Mouse (Mus musculus) brain, embryonic 14.5 days (tissue): ENCODE results near the gene Igfbp6.

Source experiments
- CTCF ChIP-seq: fragments of 200-500 bp; IDR thresholded peaks from 2 replicates; pipeline ENCODE4 v1.5.1; 2012; ENCODE audit warnings: inconsistent platforms, mild to moderate bottlenecking, moderate library complexity, borderline replicate concordance; ENCODE audit not compliant: insufficient read depth, insufficient read length; ENCODE audit errors: extremely low read depth
- POLR2A ChIP-seq: fragments of 200-500 bp; IDR thresholded peaks from 2 replicates; pipeline ENCODE4 v1.6.1; 2012; ENCODE audit warnings: mild to moderate bottlenecking, inconsistent platforms, borderline replicate concordance; ENCODE audit not compliant: poor library complexity, insufficient read depth, insufficient read length, severe bottlenecking; ENCODE audit errors: extremely low read depth

GRCm38 (mm10) chr15:102114651-102115260 lies 29.4 kb upstream of the Igfbp6 start:
- TF ChIP-seq CTCF (no peak), POLR2A (no peak)
